Mouse (Mus musculus) ovary, adult 18-20 months (tissue): ENCODE data around the gene Med4.
"Not testable (repeated sequence)": the region's sequence is repeated elsewhere in the genome, so short reads cannot be mapped to it uniquely, and the experiment has no call there.

Source experiments
- DNase-seq: peaks from one replicate; pipeline ENCODE4 v3.0.0; 2022; ENCODE audit warnings: low spot score, mixed read lengths

Med4 gene

DNA sequence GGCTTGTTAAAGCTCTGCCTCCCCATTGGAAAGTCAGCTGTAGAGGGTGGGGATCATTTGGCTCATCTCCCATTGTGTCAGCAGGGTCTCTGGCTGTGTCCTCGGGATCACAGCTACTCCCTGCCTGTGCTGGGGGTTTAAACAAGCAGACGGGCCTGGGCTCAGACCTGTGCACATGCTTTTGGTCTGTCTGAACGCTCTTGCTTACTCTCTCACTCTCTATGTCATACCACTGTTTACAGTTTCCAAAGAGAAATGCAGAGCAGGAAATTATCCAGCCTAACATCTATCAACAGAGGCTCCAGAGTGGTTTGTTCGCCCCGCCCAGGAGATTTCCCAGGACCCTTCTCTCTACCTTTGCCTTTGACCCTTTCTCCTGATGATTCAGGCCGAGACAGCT is 8.1 kb upstream of the Med4 start:
- no peak for DNase-seq

DNA sequence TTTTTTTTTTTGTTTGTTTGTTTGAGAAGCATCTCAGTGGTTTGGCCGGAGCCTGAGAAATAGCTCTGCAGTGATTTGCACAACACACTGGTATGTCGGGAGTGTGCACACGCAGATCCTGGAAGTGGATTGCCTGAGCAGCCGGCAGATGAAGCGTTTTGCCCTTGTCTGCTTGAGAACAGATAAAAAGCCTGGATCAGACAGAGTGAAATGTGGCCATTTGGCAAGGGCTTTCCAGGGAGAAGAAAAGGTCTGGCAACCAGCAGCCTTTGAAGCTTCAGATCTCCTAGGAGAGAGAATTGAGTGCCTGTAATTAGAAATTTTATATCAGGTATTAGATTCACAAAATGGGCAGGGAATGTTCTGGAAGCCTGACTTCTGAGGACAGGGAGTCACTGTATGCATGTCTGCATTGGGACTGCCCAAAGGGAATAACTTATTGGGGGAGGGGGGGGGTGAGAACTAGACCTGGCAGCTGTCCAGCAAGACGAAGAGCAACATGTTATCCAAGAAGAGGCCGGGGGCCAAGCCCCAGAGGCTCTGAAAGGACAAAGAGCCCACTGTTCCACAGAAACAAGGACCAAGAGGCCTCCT is 7.1 kb upstream of the Med4 start:
- peak; percentile 61 for DNase-seq

DNA sequence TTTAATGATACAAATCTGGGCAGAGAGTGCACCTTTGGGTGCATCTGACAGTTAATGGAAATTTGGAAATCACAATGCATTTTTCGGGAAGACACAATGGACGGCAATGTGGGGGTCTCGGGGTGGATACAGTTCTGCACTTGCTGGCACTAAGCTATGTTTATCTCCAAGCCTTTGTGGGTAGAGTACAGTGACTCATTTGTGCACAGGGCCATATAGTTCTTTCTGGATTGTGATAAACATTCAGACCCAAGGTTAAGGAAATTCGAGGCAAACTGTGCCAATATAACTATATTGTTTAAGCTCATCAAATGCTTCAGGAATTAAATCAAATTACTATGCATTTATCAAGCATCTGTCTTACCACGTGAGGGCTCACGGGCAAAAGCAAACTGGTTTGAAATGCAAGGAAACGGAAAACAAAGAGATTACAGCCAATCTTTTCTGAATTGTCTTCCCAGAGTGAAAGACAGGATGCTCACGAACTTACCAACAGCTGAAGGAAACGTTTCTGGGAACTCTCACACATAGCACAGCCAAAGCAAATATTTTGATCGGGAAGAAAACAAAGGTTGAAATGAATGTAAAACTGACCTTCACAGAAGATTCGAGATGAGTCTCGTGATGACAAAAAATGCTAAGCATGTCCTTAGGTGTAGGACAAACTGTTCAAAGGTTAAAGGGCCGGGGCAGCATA is 6.4 kb upstream of the Med4 start:
- no peak for DNase-seq

DNA sequence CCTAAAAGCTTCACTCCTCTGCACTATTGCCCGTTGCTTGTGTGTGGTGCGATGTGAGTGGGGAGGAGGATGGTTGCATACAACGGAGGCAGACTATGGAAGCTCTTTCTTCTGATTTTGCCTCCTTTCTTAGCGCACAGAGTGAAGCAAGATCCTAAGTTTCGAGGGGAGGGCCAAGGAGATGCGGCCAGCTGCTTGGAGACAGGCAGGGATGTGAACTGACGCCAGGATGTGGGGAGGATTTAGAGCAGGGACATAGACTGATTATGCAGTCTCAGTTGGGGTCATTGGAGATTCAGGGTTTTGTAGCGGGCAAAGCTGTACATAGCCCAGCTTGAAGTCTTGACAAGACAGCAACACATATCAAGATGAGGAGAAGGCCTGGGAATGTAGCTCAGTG is 3.5 kb upstream of the Med4 start:
- no peak for DNase-seq

- no peak for DNase-seq
Measured at GRCm38 (mm10) chr14:73507200-73507599, 2.6 kb upstream of the Med4 start.

DNA sequence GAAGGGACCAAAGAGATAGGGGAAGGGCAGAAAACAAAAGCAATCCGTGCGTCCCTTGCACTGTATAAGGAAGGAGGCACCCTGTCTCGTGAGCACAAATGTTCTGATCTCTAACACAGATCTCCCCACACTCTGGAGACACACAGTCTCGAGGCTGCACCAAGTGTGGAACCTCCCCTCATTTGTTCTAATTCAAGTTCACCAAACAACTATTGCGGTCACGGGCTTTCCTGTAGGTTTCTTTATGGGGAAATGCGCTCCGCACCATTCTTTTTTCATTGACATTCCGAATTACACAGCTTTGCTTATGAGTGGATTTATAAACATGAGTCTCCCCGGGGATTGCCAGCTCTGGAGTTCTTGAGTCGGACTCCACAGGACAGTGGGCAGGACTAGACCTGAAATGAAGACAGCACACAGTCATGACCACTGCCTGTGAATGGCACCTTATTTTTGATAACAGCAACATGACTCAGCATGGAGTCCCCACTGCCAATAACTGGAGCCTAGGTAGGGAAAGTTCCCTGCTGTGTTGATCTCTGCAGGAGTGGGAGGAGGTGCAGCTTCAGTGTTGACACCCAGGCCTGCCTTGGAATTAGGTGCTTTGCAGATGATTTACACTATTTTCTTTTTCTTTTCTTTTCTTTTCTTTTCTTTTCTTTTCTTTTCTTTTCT is 2.0 kb upstream of the Med4 start:
- DNase-seq: no peak

GRCm38 (mm10) chr14:73508630-73509395 is 1.0 kb upstream of the Med4 start:
- DNase-seq: no peak

DNA sequence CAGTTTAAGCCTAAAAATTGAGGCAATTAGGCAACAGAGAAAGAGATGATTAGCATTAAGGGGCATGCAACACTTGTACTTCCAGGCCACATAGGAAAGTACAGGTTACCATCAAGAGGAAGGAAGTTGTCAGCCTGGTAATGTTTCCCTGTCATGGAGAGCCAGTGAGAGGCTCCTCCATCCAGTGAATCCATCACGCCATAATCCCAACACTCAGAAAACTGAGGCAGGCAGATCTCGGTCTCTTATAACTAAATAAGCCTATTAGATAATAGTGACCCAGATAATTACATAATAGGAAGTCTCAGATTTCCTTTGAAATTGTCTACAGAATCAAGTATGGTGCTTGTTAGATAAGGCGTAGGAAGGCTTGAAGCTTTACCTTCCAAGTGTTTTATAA is 14.3 kb downstream of the Med4 start:
- DNase-seq: no peak

DNA sequence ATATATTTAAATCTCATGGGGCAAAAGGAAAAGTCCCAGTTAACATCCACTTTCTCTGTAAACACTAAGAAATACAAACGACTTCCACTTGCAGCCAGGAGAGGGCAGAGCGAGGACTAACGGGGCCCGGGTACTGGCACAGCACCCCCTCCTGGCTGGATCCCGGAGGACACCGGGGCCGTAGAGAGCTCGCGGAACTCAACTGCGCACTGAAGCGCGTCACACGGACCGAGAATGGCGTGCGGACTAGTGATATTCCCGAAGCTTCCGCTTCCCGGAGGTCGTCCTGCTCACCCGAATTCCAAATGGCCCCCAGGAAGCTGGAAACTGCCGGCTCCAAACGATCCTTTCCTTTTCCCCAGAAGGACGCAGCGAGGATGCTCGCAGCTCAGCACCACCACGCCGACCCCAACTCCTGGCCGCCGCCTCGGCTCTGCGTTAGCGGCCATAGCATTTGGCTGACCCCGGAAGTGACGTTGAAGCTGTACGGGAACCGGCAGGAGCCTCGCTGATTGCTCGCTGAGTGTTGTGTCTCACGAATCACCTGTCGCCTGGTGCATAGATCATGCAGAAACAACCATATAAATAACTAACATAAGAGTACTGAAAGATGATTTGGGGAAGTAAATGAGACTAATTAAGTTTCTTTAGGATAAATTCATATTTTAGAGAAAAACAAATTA is 15.1 kb downstream of the Med4 start, which contains the start of gene Sucla2:
Gene Sucla2 (plus strand): TSS at position 554 of the 683 bp plus-strand sequence.
- DNase-seq: peak; percentile 86

DNA sequence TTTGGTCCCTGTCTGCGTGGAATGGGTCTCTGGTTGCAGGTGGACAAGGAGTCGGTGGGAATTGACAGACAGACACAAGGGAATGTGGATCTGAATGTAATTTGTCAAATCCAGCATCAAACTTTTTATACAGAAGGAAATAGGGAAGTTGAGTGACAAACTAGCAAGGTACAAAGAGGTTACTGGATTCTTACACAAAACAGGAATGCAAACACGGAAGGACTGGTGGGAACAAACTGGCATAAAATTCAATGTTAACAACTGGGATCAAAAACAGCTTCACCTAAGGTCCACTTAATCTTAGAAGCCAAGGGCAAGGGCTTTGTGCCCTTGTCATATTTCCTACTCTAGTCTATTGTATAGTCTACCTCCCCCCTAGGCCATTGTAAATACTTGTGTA is 18.8 kb downstream of the Med4 start:
- DNase-seq: not testable (repeated sequence)

GRCm38 (mm10) chr14:73533755-73534465 is 24.1 kb downstream of the Med4 start:
- DNase-seq: no peak

DNA sequence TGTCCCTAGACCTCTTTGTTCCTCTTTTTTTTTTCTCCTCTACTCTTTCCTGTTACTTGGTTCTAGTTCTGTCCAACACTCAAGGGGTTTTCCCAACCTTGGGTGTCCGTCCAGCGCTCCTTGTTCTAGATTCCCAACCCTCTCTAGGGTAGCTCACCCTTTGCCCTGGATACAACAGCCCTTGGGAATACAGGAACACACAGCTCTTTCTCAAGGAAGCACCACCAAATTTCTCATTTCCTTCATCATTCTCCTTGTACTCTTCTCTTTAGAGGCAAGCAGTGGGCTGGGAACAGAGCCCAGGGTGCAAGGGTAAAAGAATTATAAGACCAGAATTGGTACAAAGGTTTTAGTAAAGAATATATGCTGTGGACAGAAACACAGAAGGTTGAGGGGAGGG is 25.8 kb downstream of the Med4 start:
- DNase-seq: no peak

GRCm38 (mm10) chr14:73543781-73544180 is 34.0 kb downstream of the Med4 start:
- DNase-seq: no peak

DNA sequence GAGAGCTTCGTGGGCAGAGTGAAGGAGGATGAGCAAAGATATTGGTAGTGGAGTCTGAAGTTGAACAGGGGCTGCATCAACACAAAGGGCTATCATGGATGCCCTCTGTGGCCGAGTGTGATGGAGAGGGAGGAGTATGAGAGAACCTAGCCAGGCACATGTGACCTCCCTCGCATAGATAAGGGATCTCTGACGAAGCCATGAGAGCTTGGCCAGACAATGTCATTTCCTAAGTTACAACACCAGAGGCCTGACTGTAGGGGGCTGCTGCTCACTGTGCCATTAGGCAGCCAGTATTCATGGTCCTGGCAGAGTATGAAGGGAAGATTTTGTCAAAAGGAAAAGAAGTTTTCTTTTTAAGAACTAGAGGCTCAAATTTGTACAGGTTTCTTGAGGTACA is 37.2 kb downstream of the Med4 start:
- DNase-seq: no peak

DNA sequence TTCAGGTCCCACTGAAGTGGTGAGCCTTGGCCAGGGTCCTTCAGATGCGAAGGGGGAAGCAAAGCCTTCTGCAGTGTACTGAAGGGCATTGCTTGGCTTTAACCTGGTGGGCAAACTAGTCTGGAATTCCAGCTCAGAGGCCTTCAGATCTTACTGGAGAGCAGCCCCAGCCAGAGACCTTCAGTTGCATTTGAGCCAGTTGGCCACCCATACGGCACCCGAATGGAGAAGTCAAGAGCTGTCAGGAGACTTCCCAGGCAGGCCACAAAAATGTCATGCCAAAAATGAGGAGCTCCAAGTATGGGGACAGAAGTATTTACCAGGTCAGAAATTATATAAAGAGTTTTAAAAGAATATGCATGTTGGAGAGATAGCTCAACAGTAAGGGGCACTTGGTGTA is 38.2 kb downstream of the Med4 start, which contains the start of gene Nudt15:
Gene Nudt15 (minus strand): TSS at position 192 of the 400 bp plus-strand sequence.
- no peak for DNase-seq

GRCm38 (mm10) chr14:73550291-73550690 is 40.5 kb downstream of the Med4 start:
- no peak for DNase-seq

GRCm38 (mm10) chr14:73550732-73551131 is 40.9 kb downstream of the Med4 start:
- no peak for DNase-seq

DNA sequence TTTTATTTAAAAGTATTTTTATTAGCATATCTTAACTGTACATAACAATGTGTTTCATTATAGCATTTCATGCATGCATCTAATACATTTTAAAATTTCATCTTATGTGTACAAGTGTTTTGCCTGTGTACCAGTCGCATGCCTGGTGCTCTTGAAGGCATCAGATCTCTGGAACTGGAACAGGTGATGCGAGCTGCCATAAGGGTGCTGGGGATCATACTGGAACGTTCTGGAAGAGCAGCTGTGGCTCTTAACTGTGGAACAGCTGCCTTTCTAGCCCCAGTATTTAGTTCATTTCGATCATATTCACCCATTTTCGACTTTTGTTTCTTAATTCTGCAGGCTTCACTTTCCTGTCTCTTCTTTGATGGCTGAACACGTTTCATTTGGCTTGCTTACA is 41.3 kb downstream of the Med4 start:
- DNase-seq: no peak

DNA sequence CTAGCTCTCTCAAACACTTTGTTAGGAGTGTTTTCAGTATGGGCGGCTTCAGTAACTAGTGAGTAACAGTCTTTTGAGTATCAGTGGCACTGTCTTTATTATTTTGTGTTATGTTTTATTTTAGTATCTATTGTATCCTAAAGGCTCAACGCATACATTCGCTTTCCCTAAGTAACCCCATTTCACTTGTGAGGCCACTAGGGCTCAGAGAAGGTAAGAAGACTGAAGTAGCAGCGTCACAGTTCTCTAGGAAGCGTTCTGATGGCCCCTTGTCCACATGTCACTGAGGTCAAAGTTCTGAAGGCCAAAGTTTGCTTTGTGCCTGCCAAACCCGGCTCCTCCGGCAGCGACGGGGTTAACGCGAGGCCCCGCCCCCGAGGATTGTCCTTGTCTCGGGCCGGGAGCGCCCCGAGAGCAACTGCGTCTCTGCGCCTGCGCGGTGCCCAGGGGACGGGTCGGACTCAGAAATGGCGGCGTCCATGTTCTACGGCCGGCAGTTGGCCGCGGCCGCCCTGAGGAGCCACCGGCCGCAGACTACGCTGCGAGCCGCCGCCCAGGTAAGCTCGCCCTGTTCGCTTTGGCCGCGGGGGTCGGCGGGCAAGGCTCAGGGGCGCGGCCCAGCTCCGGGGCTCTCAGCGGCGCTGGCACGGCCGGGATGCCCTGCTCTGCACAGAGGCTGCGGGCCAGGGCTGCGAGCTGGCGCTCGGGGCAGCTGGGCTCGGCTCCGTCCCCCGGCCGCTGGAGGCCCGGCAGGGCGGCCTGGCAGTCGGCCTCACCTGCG is 42.7 kb downstream of the Med4 start:
- DNase-seq: peak; percentile 89

- no peak for DNase-seq
Measured at GRCm38 (mm10) chr14:73553122-73553696, 43.4 kb downstream of the Med4 start.
